Mouse (Mus musculus) forebrain, postnatal 0 days (tissue): ENCODE measurements around the gene Ubac2. TPM values are rescaled to one million over a fixed set of nuclear protein-coding genes. Genes with fewer than 3 reads are reported as not detected.

Experiments
- ATAC-seq: fragments of 200-750 bp; cut with Nextera tagmentation; 2 replicates; pipeline ENCODE4 v1.8.0; 2017; ENCODE audit warnings: mild to moderate bottlenecking, moderate library complexity
- DNase-seq: peaks from one replicate; pipeline ENCODE4 v3.0.0-alpha.2; 2015
- H3K27ac ChIP-seq: fragments of 300-500 bp; sonication (generic); 2 replicates; pipeline ENCODE4 v1.5.1; 2014; ENCODE audit warnings: low read depth, mild to moderate bottlenecking, antibody characterized with exemption, low read length, moderate library complexity, mixed read lengths
- H3K27me3 ChIP-seq: fragments of 300-500 bp; sonication (generic); 2 replicates; pipeline ENCODE4 v1.6.1; 2014; ENCODE audit warnings: mild to moderate bottlenecking, low read length, mixed read lengths; ENCODE audit not compliant: insufficient read depth
- H3K36me3 ChIP-seq: fragments of 300-500 bp; sonication (generic); 2 replicates; pipeline ENCODE4 v1.6.1; 2014; ENCODE audit warnings: mild to moderate bottlenecking, moderate library complexity; ENCODE audit not compliant: insufficient read depth
- H3K4me1 ChIP-seq: fragments of 300-500 bp; sonication (generic); 2 replicates; pipeline ENCODE4 v1.6.1; 2014; ENCODE audit warnings: antibody characterized with exemption; ENCODE audit not compliant: insufficient read depth
- H3K4me2 ChIP-seq: fragments of 300-500 bp; sonication (generic); 2 replicates; pipeline ENCODE4 v1.6.1; 2014; ENCODE audit warnings: low read depth, mild to moderate bottlenecking, moderate library complexity
- H3K4me3 ChIP-seq: fragments of 300-500 bp; sonication (generic); 2 replicates; pipeline ENCODE4 v1.5.1; 2014; ENCODE audit warnings: low read depth, low read length, mixed read lengths
- H3K9ac ChIP-seq: fragments of 300-500 bp; sonication (generic); 2 replicates; pipeline ENCODE4 v1.6.1; 2014; ENCODE audit warnings: mild to moderate bottlenecking
- H3K9me3 ChIP-seq: fragments of 300-500 bp; sonication (generic); 2 replicates; pipeline ENCODE4 v1.6.1; 2016; ENCODE audit warnings: low read length
- CTCF ChIP-seq: sonication (generic); IDR thresholded peaks from 2 replicates; pipeline ENCODE4 v1.5.1; 2016; ENCODE audit warnings: antibody characterized with exemption, control low read depth, low read depth
- WGBS: fragments of 180-500 bp; shearing (Covaris S2); extraction: QIAGEN DNeasy Blood & Tissue Kit; methylation state at CpG from one replicate; pipeline ENCODE4 v1.1.7; 2014; 5-methylcytosine and 5-hydroxymethylcytosine counted together
- polyA plus RNA-seq: library from polyadenylated mRNA; unstranded; fragments of >200 nt; fragmentation: Nextera tagmentation; extraction: Ambion mirVana; gene quantifications from 2 replicates; pipeline ENCODE4 v1.2.1, GENCODE M21; 2015
- total RNA-seq: library from RNA; depleted of rRNA; stranded (reverse); fragments of >200 nt; gene quantifications from 2 replicates; pipeline ENCODE4 v1.2.3, GENCODE M21; 2014

Gene Ubac2
- total and polyA plus RNA-seq, 2 experiments from 2014 or later, result 41.9 to 52.6 TPM

DNA sequence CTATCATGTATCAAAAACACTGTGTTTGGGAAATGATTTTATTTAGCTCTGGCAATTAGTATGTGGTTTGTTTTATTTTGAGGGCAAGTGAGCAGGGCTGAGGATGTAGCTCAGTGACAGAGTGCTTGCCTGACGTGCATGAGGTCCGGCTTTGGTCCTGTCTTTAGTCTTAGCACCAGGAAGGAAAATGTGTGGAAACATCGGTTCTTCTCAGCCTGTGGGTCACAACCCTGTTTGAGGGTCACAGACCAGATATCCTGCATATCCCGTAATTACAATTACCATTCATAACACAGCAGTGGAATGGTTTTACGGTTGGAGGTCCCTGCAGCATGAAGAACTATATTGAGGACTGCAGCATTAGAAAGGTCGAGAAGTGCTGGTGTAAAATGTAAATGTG is 107.6 kb downstream of the Ubac2 start:
- H3K9me3 ChIP-seq, result no peaks in the 10 kb centered on the region
- no peak overlapping the region for H3K4me2 ChIP-seq
- WGBS, result 88% methylated on average over 6 of the region's 6 CpGs
- H3K36me3 ChIP-seq, result no peaks in the 10 kb centered on the region
- H3K4me1 ChIP-seq, result no peaks in the 10 kb centered on the region
- H3K9ac ChIP-seq, result no peak overlapping the region
- DNase-seq (no peak), ATAC-seq (no peak)
- H3K4me3 ChIP-seq, result no peak overlapping the region
- no peak for TF ChIP-seq CTCF
- H3K27ac ChIP-seq, result no peak overlapping the region
- H3K27me3 ChIP-seq, result no peaks in the 10 kb centered on the region

DNA sequence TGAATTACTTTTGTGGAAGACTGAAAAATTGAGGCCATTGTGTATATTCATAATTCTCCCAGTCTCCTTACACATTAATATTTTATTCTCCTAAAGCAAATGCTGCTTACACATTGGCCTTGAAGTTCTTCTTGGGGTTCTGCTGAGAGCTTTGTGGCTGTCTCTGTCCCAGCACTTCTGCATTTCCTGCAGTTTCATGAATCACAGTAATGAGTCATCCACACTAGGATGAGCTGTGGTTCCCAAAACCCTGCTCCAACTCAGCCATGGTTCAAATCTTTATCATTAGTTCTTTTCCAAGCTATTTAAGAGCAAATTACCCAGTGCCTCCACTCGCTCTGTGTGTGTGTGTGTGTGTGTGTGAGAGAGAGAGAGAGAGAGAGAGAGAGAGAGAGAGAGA is 108.9 kb downstream of the Ubac2 start:
- DNase-seq, result no peak
- TF ChIP-seq CTCF, result no peak
- H3K27ac ChIP-seq, result no peak overlapping the region
- H3K4me2 ChIP-seq, result no peak overlapping the region
- no peaks in the 10 kb centered on the region for H3K9me3 ChIP-seq
- no peaks in the 10 kb centered on the region for H3K4me1 ChIP-seq
- 82% methylated on average over 1 of the region's 1 CpGs for WGBS
- no peak overlapping the region for H3K9ac ChIP-seq
- H3K27me3 ChIP-seq, result no peaks in the 10 kb centered on the region
- no peaks in the 10 kb centered on the region for H3K36me3 ChIP-seq
- ATAC-seq, result no peak
- no peak overlapping the region for H3K4me3 ChIP-seq

DNA sequence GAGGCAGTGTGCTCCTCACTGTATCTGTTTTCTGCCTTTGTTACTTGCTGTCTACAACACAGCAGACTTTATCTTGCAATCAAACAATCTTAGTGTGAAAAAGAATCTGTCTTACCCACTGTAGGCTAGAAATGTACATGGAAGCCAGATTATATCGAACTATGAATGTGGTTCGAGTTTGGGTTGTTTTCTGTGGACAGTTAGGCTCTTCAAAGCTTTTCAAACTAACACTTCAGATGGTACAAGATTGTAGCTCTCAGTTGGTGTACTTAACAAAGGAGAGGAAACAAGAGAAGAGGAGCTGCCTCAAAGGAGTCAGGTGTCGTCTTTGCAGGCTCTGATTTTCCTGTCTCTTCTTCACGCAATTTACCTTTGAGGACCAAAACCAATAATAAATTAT is 109.3 kb downstream of the Ubac2 start:
- Histone ChIP-seq H3K4me1 (no peaks in the 10 kb centered on the region), H3K4me2 (no peak overlapping the region), H3K4me3 (no peak overlapping the region), H3K9me3 (no peaks in the 10 kb centered on the region), H3K36me3 (no peaks in the 10 kb centered on the region), H3K27ac (no peak overlapping the region), H3K27me3 (no peaks in the 10 kb centered on the region), H3K9ac (no peak overlapping the region)
- no peak for TF ChIP-seq CTCF
- DNase-seq, result no peak
- 86% methylated on average over 4 of the region's 4 CpGs for WGBS
- no peak for ATAC-seq

DNA sequence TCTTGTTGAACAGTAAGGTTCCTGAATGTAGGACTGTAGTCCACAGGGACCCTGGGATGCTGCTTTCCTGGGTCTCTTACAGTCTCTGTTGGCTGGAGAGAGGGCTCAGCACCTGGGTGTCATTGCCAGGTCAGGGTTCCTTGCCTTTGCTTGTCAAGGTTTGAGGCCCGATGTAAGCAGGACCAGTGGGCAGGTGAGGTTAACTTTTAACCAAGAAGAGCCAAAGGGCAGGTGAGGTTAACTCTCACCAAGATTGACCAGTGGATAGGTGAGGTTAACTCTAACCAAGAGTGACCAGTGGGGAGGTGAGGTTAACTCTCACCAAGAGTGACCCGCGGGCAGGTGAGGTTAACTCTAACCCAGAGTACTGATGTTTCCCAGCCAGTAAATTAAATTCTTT is 110.9 kb downstream of the Ubac2 start:
- H3K9me3 ChIP-seq, result no peaks in the 10 kb centered on the region
- H3K27ac ChIP-seq, result no peak overlapping the region
- H3K4me3 ChIP-seq, result no peak overlapping the region
- no peak for TF ChIP-seq CTCF
- H3K27me3 ChIP-seq, result no peaks in the 10 kb centered on the region
- H3K4me1 ChIP-seq, result no peaks in the 10 kb centered on the region
- H3K36me3 ChIP-seq, result peaks cover 3% of the 10 kb centered on the region; the same call in 1 of the 2 replicates
- WGBS, result 97% methylated on average over 3 of the region's 3 CpGs
- no peak overlapping the region for H3K9ac ChIP-seq
- ATAC-seq (no peak), DNase-seq (no peak)
- H3K4me2 ChIP-seq, result no peak overlapping the region

DNA sequence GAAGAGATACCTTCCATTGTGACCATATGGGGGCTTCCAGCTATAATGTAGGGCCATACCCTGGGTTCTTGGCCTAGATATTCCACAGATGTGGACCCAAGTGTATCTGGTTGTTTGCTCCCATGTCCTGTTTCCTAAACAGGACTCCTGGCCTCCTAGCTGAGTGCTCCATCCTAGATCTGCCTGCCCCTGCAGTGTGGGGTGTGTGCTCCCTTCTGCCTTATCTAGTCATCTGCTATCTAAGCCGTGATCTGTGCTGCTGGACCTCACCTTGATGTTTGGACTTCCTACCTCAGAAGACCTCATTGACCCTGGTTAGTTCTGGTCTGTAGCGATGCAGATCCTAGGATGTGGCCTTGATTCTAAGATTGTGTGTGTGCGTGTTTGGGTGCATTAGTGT is 111.4 kb downstream of the Ubac2 start:
- Histone ChIP-seq H3K4me3 (no peak overlapping the region), H3K9ac (no peak overlapping the region), H3K4me1 (no peaks in the 10 kb centered on the region), H3K27me3 (no peaks in the 10 kb centered on the region), H3K4me2 (no peak overlapping the region), H3K9me3 (no peaks in the 10 kb centered on the region), H3K27ac (no peak overlapping the region), H3K36me3 (peaks cover 8% of the 10 kb centered on the region)
- no peak for DNase-seq
- TF ChIP-seq CTCF, result no peak
- ATAC-seq, result no peak
- 97% methylated on average over 3 of the region's 3 CpGs for WGBS

DNA sequence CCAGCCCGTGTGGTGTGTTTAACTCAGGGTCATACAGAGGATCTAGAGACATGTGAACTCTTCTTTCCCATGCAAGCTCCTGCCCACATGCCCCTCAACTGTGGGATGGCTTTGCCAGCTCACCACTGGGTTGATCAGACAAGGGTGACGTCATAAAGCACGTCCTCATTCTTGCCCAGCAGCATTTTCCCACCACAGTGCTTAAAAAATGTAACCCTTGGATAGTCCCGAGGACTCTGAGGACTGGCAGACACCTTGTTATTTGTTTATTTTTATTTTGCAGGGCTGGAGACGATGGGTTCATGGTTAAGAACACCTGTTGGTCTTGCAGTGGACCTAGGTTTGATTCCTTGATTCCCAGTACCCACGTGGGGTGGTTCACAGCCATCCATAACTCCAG is 112.5 kb downstream of the Ubac2 start:
- Histone ChIP-seq H3K4me3 (no peak overlapping the region), H3K4me1 (no peaks in the 10 kb centered on the region), H3K9me3 (no peaks in the 10 kb centered on the region), H3K9ac (no peak overlapping the region), H3K27me3 (no peaks in the 10 kb centered on the region), H3K36me3 (peaks cover 14% of the 10 kb centered on the region), H3K27ac (no peak overlapping the region), H3K4me2 (no peak overlapping the region)
- no peak for TF ChIP-seq CTCF
- WGBS, result 93% methylated on average over 6 of the region's 6 CpGs
- no peak for DNase-seq
- no peak for ATAC-seq

DNA sequence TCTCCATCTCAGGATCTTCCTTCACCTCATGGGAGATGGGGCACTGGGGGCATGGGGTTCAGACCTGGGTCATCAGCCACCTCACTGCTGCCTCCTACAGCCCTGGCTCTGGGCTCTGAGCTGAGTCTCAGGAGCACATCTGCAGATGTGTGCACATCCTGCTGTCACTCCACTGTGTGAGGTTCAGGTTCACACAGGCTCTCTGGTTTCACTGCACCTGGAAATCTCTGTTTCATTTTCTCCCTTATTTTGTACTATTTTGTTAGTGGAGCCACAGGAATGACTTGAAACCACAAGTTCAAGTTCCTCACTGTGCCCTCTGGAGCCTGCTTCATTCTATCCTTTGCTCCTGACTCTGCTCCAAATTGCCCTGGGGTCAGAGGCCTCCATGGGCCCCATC is 113.5 kb downstream of the Ubac2 start:
- Histone ChIP-seq H3K27ac (no peak overlapping the region), H3K27me3 (no peaks in the 10 kb centered on the region), H3K9ac (no peak overlapping the region), H3K36me3 (peaks cover 15% of the 10 kb centered on the region), H3K4me2 (no peak overlapping the region), H3K9me3 (no peaks in the 10 kb centered on the region), H3K4me1 (no peaks in the 10 kb centered on the region), H3K4me3 (no peak overlapping the region)
- no peak for DNase-seq
- no peak for TF ChIP-seq CTCF
- no peak for ATAC-seq
